Mouse (Mus musculus): ENCODE measurements at regions not wholly inside any gene's neighbourhood (a gene's known extent, or its start where the extent isn't known, plus 50 kb on each side); places are given as distances from the start of the nearest gene placed in this dataset.

GRCm38 (mm10) chr1:100971361-100971760 is 1198.8 kb downstream of the Cntnap5b start:
- TF ChIP-seq POLR2A (IDR thresholded peaks at IDR 0.05; ENCODE audit: borderline replicate concordance, extremely low read depth, insufficient read depth, insufficient read length, poor library complexity, severe bottlenecking) = no peak
- no peak for TF ChIP-seq CTCF (IDR thresholded peaks at IDR 0.05; ENCODE audit: borderline replicate concordance, extremely low read depth, insufficient read depth, insufficient read length)

Data from brain, embryonic 14.5 days (tissue).